Mouse (Mus musculus) embryonic facial prominence, embryonic 12.5 days (tissue): ENCODE measurements around the gene D930020B18Rik. TPM values are rescaled to one million over a fixed set of nuclear protein-coding genes. Genes with fewer than 3 reads are reported as not detected.

Experiments
- ATAC-seq: fragments of 200-750 bp; cut with Nextera tagmentation; 2 replicates; pipeline ENCODE4 v1.8.0; 2017; ENCODE audit not compliant: insufficient number of reproducible peaks, insufficient read depth, low FRiP score, low TSS enrichment
- H3K27ac ChIP-seq: fragments of 300-500 bp; sonication (generic); 2 replicates; pipeline ENCODE4 v1.5.1; 2016; ENCODE audit warnings: mild to moderate bottlenecking
- H3K27me3 ChIP-seq: fragments of 300-500 bp; sonication (generic); 2 replicates; pipeline ENCODE4 v1.6.1; 2016; ENCODE audit warnings: mild to moderate bottlenecking, moderate library complexity
- H3K36me3 ChIP-seq: fragments of 300-500 bp; sonication (generic); 2 replicates; pipeline ENCODE4 v1.6.1; 2016; ENCODE audit warnings: mild to moderate bottlenecking
- H3K4me1 ChIP-seq: fragments of 300-500 bp; sonication (generic); 2 replicates; pipeline ENCODE4 v1.6.1; 2016
- H3K4me2 ChIP-seq: fragments of 300-500 bp; sonication (generic); replicated peaks from 2 replicates; pipeline ENCODE4 v1.6.1; 2016; ENCODE audit warnings: mild to moderate bottlenecking, moderate library complexity
- H3K4me3 ChIP-seq: fragments of 300-500 bp; sonication (generic); 2 replicates; pipeline ENCODE4 v1.5.1; 2016; ENCODE audit warnings: mild to moderate bottlenecking
- H3K9ac ChIP-seq: fragments of 300-500 bp; sonication (generic); 2 replicates; pipeline ENCODE4 v1.6.1; 2016; ENCODE audit warnings: mild to moderate bottlenecking, moderate library complexity
- H3K9me3 ChIP-seq: fragments of 300-500 bp; sonication (generic); 2 replicates; pipeline ENCODE4 v1.6.1; 2016; ENCODE audit warnings: mild to moderate bottlenecking, moderate library complexity
- WGBS: fragments of 180-500 bp; shearing (Covaris S2); methylation state at CpG from one replicate; pipeline ENCODE4 v1.1.7; 2016; 5-methylcytosine and 5-hydroxymethylcytosine counted together
- polyA plus RNA-seq: library from polyadenylated mRNA; unstranded; fragments of >200 nt; fragmentation: Nextera tagmentation; extraction: Ambion mirVana; gene quantifications from 2 replicates; pipeline ENCODE4 v1.2.1, GENCODE M21; 2016

The D930020B18Rik gene
- polyA plus RNA-seq, 1 experiment from 2014 or later = 1.6 TPM

DNA sequence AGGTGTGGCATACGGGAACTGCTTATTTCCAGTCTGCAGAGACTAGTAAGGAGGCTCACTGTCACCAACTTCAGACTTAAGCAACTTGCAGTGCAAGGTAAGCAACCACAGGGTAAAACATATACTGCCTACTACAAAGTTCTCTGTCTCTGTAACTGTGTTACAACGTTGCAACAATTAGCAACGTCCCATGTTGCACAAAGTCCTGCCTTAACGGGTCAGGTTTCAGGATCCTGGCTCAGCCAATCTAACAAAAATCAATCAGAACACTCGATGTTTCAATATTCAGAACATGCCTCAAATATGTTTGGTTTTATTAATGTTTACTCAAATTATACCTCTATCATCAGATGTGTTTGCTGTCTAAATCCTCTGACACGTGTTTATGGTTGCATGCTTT is 19.0 kb upstream of the D930020B18Rik start:
- no peak for ATAC-seq
- H3K9ac ChIP-seq = no peak overlapping the region
- no peaks in the 10 kb centered on the region for H3K9me3 ChIP-seq
- H3K4me3 ChIP-seq = no peak overlapping the region
- peaks cover 46% of the 10 kb centered on the region for H3K36me3 ChIP-seq
- H3K27me3 ChIP-seq = no peaks in the 10 kb centered on the region
- 82% methylated on average over 6 of the region's 6 CpGs for WGBS
- H3K4me1 ChIP-seq = peaks cover 10% of the 10 kb centered on the region; the same call in 1 of the 2 replicates
- no peak overlapping the region for H3K4me2 ChIP-seq
- H3K27ac ChIP-seq = no peak overlapping the region

- Histone ChIP-seq H3K4me2 (no peak overlapping the region), H3K27ac (no peak overlapping the region), H3K27me3 (no peaks in the 10 kb centered on the region), H3K4me3 (no peak overlapping the region), H3K4me1 (peaks cover 10% of the 10 kb centered on the region; the same call in 1 of the 2 replicates), H3K36me3 (peaks cover 35% of the 10 kb centered on the region), H3K9me3 (no peaks in the 10 kb centered on the region), H3K9ac (no peak overlapping the region)
- no peak for ATAC-seq
- WGBS = 88% methylated on average over 7 of the region's 7 CpGs
Measured at GRCm38 (mm10) chr10:121623670-121624069, 17.7 kb upstream of the D930020B18Rik start.

DNA sequence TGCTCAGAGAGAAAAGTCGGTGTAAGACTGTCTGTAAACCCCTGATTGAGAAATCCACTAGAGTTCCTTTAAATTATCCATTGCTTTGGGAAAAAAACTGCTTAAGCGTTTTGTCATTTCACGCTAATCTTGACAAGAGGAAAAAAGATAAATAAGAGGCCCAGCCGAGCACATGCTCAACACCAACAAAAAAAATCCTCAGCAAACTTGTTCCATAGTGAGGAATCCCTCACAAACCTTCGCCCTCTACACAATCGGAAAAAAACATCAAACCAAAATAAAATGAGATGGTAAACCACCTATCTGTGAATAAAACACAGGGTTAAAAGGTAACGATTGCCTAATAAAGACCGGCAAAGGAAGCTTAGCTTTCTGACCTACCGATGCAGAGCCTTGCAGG is 16.4 kb upstream of the D930020B18Rik start:
- Histone ChIP-seq H3K36me3 (peaks cover 23% of the 10 kb centered on the region), H3K27me3 (no peaks in the 10 kb centered on the region), H3K4me3 (peak overlapping the region; percentile 85), H3K9me3 (no peaks in the 10 kb centered on the region), H3K4me1 (peaks cover 10% of the 10 kb centered on the region; the same call in 1 of the 2 replicates), H3K9ac (peak overlapping the region; percentile 86), H3K4me2 (peak overlapping the region; percentile 72), H3K27ac (no peak overlapping the region; the same call in 1 of the 2 replicates)
- ATAC-seq = no peak
- 24% methylated on average over 9 of the region's 9 CpGs for WGBS

- peak overlapping the region; percentile 86 for H3K9ac ChIP-seq
- no peaks in the 10 kb centered on the region for H3K27me3 ChIP-seq
- under 1% methylated on average over 41 of the region's 41 CpGs for WGBS
- H3K4me1 ChIP-seq = peaks cover 10% of the 10 kb centered on the region; the same call in 1 of the 2 replicates
- peak; percentile 60 for ATAC-seq
- H3K36me3 ChIP-seq = peaks cover 18% of the 10 kb centered on the region
- peak overlapping the region; percentile 96 for H3K27ac ChIP-seq
- H3K4me3 ChIP-seq = peak overlapping the region; percentile 85
- no peaks in the 10 kb centered on the region for H3K9me3 ChIP-seq
- H3K4me2 ChIP-seq = peak overlapping the region; percentile 72
Measured at GRCm38 (mm10) chr10:121625407-121626185, 15.8 kb upstream of the D930020B18Rik start.

GRCm38 (mm10) chr10:121626186-121626882 is 15.1 kb upstream of the D930020B18Rik start, which contains the start of gene Xpot:
Xpot (minus strand) TSS chr10:121626332.
- H3K9me3 ChIP-seq = no peaks in the 10 kb centered on the region
- no peaks in the 10 kb centered on the region for H3K27me3 ChIP-seq
- WGBS = under 1% methylated on average over 70 of the region's 70 CpGs
- peaks cover 10% of the 10 kb centered on the region; the same call in 1 of the 2 replicates for H3K4me1 ChIP-seq
- H3K36me3 ChIP-seq = peaks cover 10% of the 10 kb centered on the region
- peak within 1 kb of the TSS; percentile 96 for H3K27ac ChIP-seq
- H3K4me2 ChIP-seq = peak within 1 kb of the TSS; percentile 72
- H3K4me3 ChIP-seq = peak within 1 kb of the TSS; percentile 85
- peak; percentile 99 for ATAC-seq
- H3K9ac ChIP-seq = peak within 1 kb of the TSS; percentile 86

DNA sequence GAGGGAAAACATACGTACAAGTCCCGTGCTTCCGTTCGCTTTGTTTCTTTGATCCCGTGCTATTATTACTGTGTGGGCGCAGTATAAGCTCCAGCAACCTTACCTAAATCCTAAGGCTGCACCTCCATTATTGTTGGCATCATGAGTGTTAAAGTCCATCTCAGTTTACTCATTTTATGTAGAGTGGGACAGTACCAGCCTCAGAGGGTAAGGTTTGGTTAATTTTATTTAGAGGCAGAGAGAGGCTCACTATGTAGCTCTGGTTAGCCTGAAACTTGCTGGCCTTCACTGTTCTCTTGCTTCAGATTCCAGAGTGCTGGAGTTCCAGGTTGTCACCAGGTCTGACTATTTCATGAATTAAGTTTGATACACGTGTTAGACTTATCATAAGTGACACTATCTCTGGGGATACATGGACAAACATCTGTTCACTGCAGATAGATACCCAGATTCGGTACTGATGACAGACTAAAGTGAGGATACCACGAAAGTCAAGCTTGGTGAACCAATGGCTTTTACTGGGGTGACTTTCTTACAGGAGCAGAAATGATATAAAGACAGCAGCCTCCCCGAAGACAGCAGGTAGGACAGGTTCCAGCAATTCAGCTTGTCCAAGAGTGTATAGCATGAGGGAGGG is 14.1 kb upstream of the D930020B18Rik start:
- Histone ChIP-seq H3K27me3 (no peaks in the 10 kb centered on the region), H3K4me1 (peaks cover 10% of the 10 kb centered on the region; the same call in 1 of the 2 replicates), H3K27ac (no peak overlapping the region), H3K4me2 (no peak overlapping the region), H3K9me3 (no peaks in the 10 kb centered on the region), H3K36me3 (peaks cover under 1% of the 10 kb centered on the region), H3K4me3 (no peak overlapping the region), H3K9ac (no peak overlapping the region)
- ATAC-seq = no peak
- 87% methylated on average over 10 of the region's 10 CpGs for WGBS

DNA sequence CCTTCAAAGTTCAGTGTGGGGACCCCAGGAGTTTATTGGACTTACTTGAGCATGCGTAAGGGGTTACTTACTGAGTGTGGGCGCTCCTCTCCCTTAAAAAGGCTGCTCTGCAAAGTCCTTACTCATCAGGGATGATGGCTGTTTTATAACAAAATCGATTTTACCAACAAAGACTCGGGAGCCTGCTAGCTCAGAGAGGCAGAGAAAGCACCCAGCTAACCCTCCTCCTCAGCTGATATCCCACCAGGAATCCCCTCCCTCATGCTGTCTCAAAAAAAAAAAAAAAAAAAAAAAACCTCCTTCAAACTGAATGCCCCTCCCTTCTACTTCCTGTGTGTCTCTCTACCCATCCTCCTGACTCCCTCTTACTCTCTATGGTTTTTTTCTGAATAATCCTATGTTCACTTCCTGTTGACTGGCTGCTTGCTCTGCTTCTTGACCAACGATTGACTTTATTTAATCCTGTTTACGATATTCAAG is 12.8 kb upstream of the D930020B18Rik start:
- WGBS = 91% methylated on average over 6 of the region's 6 CpGs
- H3K27ac ChIP-seq = no peak overlapping the region
- H3K9me3 ChIP-seq = no peaks in the 10 kb centered on the region
- no peak overlapping the region for H3K9ac ChIP-seq
- no peak overlapping the region for H3K4me2 ChIP-seq
- no peaks in the 10 kb centered on the region for H3K36me3 ChIP-seq
- H3K4me1 ChIP-seq = peaks cover 10% of the 10 kb centered on the region; the same call in 1 of the 2 replicates
- H3K27me3 ChIP-seq = no peaks in the 10 kb centered on the region
- H3K4me3 ChIP-seq = no peak overlapping the region
- no peak for ATAC-seq

DNA sequence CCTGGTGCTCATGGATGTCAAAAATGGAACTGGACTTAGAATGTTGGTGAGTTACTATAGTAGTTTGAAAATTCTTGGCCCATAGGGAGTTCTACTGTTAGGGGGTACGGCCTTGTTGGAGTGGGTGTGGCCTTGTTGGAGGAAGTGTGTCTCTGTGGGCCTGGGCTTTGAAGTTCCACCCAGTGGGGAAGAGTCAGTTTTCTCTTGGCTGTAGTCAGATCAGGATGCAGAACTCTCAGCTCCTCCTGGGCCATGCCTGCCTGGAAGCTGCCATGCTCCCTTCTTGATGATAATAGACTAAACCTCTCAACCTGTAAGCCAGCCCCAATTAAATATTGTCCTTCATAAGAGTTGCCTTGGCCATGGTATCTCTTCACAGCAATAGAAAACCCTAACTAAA is 7.2 kb upstream of the D930020B18Rik start:
- 40% methylated on average over 1 of the region's 1 CpGs for WGBS
- H3K4me2 ChIP-seq = no peak overlapping the region

DNA sequence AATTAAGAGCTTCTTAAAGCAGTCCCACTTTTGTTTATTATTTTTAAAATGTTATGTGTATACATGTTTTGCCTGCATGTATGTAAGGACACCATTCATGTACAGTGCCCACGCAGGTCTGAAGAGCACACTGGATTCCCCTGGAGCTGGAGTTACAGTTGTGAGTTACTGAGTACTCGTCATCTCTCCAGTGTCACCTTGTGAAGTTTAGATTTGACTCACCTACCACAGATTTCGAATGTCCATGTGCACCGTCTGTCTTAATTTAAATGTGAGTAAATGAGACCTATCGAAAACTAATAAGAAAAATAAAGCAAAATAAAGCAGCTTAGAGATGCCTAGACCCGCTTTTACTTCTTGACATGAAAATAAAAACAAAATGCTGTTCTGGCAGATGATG is 5.1 kb upstream of the D930020B18Rik start:
- Histone ChIP-seq H3K4me1 (no peaks in the 10 kb centered on the region; the same call in 1 of the 2 replicates), H3K27ac (no peak overlapping the region), H3K9ac (no peak overlapping the region), H3K4me2 (no peak overlapping the region), H3K36me3 (no peaks in the 10 kb centered on the region), H3K9me3 (no peaks in the 10 kb centered on the region), H3K4me3 (no peak overlapping the region), H3K27me3 (no peaks in the 10 kb centered on the region)
- 88% methylated on average over 6 of the region's 6 CpGs for WGBS
- ATAC-seq = no peak

More for the DNA sequence above, 7.2 kb upstream of the D930020B18Rik start:
- Histone ChIP-seq H3K9ac (no peak overlapping the region), H3K4me1 (no peaks in the 10 kb centered on the region), H3K27ac (no peak overlapping the region), H3K9me3 (no peaks in the 10 kb centered on the region), H3K27me3 (no peaks in the 10 kb centered on the region), H3K36me3 (no peaks in the 10 kb centered on the region), H3K4me3 (no peak overlapping the region)
- no peak for ATAC-seq

- WGBS = 80% methylated on average over 5 of the region's 5 CpGs
- no peak overlapping the region for H3K4me2 ChIP-seq
Measured at GRCm38 (mm10) chr10:121639573-121639972, 1.8 kb upstream of the D930020B18Rik start.

More at GRCm38 (mm10) chr10:121639573-121639972, 1.8 kb upstream of the D930020B18Rik start:
- ATAC-seq = no peak
- Histone ChIP-seq H3K4me3 (no peak overlapping the region), H3K27ac (no peak overlapping the region), H3K27me3 (peaks cover 28% of the 10 kb centered on the region), H3K9me3 (no peaks in the 10 kb centered on the region), H3K9ac (no peak overlapping the region), H3K36me3 (no peaks in the 10 kb centered on the region), H3K4me1 (peaks cover 6% of the 10 kb centered on the region)
